Mouse (Mus musculus) MN1 (cell line): ENCODE measurements around the gene Mrnip.
A peak's percentile ranks its signal among the peaks of the same experiment; 100 is the strongest.

Source experiments
- DNase-seq: peaks from one replicate; pipeline ENCODE4 v3.0.0-alpha.2; 2016; ENCODE audit warnings: low spot score

Mrnip gene

DNA sequence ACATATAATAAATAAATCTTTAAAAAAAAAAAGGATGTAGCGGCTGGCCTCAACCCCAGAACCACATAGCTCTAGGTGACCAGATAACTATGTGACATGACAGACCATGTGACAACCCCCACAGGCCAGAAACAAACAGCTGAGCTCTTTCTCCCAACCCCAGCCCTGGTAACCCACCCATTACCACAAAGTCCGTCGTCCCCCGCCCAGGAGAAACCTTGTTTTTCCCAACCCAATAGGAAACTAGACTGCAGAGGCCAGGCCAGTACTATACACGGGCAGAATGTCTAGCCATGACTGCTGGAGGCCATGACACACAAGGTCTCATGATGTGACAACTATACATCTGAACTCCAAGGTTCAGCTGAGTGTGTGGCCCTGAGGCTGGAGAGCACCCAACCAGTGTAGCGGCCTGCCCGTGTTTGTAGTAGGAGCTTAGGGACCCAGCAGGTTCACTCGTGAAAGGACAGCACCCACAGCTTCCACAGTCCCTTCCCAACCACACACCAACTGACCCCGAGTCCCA is 29.1 kb downstream of the Mrnip start:
- no peak for DNase-seq

DNA sequence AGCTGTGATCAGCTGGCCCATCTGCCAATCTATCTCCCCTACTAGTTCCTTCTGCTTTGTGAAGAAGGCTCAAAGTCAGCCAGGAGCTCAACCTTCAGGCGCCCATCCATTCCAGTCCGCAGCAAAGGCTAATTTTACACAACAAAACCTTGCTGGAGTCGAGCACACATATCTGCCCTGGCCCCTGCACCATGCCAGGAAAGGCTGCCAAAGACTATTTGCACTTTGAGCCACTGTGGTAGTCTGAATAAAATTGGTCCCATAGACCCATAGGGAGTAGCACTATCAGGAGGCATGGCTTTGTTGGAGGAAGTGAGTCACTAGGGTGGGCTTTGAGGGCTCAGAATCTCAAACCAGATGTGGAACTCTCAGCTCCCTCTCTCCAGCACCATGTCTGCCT is 31.2 kb downstream of the Mrnip start:
- DNase-seq: no peak

DNA sequence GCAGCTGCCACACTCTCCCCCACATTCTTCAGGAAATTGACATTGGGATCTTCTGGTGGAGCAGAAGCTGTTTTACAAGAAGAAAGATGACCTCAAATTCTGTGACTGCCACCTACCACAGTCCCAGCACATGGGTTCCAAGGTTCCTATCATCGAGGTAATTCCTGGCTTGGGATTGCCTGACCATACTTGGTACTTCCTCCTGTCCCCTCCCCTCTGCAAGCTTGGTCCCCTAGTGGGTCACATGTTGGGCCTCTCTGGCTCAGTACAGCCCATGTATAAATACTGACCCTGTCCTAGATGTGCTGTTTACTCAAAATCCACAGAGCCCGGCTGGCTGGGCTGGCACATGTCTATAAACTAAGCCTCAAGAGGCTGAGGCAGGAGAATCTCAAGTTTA is 31.8 kb downstream of the Mrnip start:
- DNase-seq: no peak

DNA sequence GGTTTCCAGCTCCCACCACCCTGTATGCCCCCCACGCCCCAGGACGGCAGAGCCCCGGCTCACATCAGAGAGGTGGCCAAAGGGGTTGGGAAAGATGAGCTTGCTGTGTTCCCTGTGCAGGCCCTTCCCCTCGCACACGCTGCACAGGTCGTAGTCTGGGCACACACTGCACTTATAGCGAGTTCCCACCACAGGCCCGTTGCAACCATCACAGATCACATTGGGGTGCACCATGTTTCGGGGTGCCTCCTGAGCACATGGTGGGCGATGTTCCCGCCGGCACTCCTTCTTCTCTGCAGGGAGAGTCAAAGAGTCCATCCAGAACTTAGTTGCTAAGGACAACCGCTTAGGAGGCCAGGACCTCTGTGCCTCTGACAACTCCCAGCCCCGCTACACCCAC is 33.1 kb downstream of the Mrnip start:
- no peak for DNase-seq

DNA sequence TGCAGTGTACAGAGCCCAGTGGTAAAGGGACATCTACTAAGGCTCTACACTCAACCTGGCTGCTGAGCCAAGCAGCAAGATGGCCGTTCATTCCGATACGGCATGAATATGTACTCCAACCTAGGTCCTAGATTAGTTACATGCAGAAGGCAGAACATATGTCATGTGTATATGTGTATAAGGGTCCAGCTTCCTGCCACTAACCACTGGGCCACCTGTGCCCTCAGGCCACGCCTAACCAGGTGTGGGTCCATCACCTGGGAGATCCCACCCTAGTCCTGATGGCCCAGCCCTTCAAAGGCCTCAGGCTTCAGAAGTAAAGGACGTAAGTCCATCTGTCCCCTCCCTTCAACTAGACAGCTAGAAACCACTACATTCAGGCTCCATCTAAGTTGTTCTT is 33.8 kb downstream of the Mrnip start:
- no peak for DNase-seq

DNA sequence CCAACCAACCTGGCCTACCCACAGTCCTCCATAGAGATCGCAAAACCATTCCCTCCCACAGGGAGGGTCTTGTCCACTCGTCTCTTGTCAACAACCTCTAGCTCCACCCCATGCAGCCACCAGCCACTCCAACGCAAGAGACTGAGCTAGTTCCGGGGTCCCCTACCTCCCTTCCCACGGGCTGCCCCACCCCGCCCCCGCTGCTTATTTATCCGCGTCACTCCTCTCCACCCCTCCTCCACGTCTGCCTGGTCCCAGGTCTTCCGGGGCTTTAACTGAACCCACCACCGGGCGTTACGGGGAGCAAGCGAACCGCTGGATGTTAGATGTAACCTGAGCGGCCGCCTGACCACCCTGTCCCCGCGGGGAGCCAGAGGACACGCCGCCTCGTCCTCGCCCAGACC is 35.9 kb downstream of the Mrnip start:
- DNase-seq: peak; percentile 96

DNA sequence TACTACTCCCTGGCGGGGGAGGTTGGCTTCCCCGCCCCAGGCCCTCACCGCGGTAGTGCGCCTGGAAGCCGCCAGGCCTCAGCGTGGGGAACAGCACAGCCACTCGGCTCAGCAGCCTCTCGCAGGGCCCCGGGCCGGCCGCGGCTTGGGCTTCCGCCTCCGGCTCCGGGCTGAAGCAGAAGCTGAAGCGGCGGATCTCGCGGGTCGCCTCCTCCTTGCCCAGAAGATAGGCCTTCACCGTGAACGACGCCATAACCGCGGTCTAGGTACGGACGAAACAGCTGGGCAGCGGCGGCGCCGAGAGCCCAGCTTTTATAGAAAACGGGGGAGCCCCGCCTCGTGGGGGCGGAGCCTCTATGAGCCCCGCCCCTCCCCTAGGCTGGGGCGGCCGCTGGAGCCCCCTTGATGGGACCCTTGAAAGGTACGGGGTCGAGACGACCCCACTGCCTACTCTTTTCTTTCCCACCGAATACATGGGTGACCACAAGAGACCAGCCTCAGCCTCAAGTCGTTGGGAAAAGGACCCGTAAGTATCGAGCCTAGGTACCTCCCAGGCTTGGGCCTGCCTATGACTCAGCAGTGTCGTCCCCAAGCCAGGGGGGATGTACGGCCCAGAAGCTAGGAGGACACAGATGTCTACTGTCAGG is 36.4 kb downstream of the Mrnip start, which contains the start of the genes Sqstm1 and Mgat4b:
Gene Sqstm1, minus strand, starts transcription at position 323 of the 647 bp plus-strand sequence.
Gene Mgat4b, plus strand, starts transcription at position 386 of the 647 bp plus-strand sequence.
- peak; percentile 88 for DNase-seq

DNA sequence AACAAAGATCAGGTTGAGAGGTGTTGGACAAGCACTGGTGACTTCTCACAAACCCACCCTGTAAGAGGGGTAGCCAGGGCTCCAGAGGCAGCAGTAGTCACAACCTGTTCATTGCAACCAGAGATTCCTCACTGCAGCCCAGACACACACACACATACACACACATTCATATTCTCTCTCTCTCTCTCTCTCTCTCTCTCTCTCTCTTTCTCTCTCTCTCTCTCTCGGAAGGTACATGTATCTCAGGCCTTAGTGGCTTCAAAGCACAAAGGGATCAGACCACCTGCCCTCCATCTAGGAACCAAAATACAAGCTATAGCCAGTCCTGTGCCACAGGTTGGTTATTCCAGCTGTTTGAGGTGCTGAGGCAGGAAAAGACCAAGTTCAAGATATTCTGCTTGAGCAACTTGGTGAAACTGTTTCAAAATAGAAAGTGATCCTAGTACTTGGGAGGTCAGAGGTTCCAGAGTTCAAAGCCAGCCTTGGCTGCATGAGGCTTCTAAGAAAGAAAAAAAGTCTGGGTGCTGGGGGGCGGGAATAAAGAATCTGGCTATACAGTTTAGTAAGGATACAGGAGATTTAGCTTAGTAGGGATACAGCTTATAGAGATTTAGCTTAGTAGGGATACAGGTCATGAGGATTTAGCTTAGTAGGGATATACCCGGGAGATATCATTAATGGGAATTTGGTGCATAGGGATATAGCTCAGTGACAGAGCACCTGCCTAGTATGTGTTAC is 37.2 kb downstream of the Mrnip start:
- DNase-seq: peak; percentile 59

DNA sequence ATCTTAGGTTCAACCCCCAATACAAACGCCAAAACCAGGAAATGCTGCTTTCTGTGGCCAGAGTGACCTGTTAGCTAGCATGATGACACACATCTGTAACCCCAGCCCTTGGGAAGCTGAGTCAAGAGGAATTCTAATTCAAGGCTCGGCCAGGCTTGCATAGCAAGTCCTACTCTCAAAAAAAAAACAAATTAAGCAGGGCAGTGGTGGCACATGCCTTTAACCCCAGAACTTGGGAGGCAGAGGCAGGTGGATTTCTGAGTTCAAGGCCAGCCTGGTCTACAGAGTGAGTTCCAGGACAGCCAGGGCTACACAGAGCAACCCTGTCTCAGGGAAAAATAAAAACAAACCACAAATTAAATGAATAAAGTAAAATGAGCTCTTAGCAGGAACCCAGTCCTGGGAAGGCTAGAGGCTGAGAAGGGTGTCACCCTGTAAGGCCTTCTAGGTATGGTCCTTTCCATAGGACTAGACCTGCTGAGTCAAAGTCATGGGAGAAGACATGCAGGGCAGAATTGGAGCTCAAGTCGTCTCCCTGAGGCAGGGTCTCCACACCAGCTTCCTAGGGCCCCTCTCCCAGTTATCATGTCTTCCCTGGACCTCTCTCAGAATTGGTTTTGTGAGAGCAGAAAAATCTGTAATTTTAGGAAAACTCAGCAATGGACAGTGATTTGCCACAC is 38.0 kb downstream of the Mrnip start:
- peak; percentile 90 for DNase-seq

DNA sequence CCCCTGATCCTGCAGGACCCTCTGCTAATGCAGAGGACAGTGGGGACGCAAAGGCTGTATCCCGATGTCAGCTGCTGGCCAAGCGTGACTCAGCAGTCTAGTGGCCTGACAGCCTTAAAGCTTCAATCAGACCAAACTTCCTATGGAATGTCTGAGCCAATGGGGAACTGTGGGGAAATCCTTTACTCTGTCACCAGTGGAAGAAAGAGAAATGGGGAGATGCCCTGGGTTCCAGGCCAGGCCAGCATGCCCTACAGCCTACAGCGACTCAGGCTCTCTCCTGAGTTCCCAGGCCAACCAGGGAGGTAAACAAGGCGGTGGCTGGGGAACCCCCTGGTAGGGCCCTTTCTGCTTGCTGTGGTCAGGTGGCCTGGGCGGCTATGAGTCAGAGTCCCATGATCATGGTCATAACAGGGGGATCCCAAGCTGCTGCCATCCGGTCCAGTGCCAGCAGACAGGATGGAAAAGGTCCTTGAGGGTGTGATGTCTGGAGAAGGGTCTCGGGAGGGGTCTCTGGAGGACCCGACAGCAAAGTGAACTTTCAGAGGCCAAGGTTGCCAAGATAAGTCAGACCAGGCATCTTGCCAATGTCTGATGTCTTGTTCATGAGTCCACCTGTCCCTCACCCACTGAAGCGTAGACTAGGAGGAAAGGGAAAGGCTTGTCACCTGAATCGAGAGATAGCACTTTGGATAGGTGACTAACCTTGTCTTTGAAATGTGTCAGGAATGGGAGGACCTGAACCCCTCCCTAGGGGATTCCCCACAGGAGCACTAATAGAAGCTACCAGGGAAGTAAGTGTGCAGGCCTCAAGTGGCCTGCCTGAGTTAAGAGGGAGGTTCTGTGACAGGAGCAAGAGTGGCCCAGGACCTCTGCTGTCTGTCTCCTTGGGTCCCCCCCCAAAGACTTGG is 38.9 kb downstream of the Mrnip start:
- peak; percentile 95 for DNase-seq

DNA sequence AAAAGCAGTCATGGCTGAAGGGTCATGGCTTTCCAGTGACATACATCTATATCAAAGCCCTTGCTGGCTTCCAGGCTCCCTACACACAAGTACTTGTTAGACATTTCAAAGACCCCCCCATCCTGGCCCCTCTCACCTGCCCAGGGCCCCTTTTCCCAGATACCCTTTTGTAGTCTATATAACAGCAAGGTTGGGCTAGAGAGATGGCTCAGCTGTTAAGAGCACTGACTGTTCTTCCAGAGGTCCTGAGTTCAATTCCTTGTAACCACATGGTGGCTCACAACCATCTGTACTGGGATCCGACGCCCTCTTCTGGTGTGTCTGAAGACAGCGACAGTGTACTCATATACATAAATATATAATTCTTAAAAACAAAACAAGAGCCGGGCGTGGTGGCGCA is 40.4 kb downstream of the Mrnip start:
- no peak for DNase-seq

DNA sequence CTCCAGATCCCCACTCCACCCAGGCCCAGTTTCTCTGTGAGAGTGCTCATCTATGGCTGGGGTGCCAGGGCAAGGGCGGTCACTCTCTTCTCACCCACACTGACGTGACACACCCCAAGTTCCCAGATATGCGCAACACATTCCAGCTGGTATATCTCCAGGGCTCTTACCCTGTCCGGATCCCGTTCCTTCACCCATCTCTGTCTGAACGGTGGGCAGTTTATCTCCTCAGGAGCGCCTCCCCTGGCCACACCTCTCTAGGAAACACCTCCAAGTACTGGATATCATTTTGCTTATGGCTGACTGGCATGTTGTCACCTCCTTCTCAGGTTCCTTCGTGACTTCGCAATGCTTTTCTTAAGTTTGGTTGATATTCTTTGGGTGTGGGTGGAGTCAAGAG is 41.4 kb downstream of the Mrnip start:
- DNase-seq: no peak

DNA sequence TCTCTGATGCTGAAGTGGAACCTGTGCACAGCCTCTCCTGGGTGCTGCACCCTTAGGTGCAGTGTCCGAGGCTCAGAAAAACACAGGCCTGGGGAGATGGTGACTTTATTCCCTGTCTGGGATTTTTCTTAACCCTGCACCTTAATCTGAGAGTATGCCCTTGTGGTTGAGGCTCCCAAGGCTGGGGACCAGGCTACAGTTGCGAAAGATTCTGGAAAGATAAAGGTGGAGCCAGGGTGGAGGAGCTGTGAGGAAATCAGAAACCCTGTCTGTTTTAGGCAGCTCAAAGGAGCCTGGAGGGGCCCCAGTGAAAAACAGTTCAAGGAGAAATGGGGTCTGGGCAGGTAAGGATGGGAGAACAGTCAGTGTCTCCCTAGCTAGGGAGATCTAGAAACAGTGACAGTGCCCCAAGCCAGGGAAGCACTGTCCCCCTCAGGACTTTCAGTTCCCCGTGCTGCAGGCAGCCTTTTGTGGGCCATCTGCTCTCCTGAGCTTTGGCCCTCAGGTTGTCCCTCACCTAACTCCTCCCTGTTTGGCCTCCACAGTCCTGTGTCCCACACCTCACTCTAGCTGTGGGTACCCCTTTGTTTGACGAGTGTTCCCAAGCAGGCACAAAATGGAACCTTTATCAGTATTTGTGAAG is 42.6 kb downstream of the Mrnip start:
- DNase-seq: no peak

DNA sequence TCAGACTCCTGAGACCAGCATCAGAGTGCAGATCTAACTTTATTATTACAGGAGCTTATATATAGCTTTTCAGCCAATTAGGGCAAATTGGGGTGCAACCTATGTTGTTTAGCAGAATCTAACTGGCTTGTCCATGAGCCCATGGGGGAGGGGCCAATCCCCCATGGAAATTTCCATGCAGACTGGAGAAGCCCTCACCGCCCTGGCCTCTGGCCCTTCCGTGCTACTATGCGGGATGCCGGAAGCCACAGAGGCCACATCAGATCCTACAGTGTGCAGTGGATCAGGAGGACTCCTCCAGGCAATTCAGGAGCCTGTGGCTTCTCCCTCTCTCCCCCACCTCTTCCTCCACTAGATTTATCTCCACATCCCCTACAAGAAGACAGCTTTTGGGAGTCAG is 43.6 kb downstream of the Mrnip start:
- DNase-seq: peak; percentile 40

DNA sequence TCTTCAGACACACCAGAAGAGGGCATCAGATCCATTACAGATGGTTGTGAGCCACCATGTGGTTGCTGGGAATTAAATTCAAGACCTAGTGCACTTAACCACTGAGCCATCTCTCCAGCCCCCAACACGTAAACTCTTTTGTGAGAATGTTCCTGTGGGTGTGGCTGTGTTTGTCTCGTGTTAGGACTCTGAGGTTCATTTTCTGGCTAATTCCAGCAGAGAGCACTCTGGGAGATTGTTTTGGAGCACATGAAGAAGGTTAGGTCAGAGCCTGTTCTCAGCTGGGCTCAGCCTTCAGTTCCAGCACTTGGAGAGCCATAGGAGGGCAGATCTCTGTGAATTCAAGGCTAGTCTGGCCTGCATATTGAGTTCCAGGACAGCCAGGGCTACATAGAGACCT is 45.6 kb downstream of the Mrnip start:
- no peak for DNase-seq

DNA sequence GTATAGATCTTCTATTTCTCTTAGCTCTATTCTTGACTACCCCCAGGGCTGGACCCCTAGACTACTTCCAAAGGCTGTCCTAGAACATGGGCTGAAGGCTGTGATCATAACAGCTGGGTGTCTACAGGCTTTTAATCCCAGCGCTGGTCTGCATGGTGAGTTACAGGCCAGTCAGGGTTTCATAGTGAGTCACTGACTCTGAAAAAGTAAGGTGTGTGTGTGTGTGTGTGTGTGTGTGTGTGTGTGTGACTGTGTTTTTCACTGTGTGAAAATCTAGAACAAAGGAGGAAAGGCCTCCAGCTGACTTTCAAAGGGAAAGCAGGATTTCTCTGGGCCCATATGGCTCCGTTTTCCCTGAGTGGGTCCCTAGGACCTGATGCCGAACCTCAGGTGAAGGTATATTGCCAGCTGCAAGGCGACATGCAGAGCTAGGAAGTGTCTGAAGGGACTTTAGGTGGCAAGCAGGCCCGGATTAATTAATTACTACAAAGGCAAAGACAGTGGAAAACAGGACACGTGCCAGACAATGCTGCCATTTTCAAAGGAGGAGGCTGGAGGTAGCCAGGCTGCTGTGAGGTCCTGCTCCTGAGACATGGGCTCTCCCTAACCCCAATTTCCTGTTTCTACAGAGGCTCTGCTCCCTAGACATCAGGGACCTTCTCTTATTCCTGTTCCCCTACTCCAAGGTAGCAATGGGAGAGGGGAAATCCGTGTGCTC is 48.5 kb downstream of the Mrnip start:
- DNase-seq: no peak

DNA sequence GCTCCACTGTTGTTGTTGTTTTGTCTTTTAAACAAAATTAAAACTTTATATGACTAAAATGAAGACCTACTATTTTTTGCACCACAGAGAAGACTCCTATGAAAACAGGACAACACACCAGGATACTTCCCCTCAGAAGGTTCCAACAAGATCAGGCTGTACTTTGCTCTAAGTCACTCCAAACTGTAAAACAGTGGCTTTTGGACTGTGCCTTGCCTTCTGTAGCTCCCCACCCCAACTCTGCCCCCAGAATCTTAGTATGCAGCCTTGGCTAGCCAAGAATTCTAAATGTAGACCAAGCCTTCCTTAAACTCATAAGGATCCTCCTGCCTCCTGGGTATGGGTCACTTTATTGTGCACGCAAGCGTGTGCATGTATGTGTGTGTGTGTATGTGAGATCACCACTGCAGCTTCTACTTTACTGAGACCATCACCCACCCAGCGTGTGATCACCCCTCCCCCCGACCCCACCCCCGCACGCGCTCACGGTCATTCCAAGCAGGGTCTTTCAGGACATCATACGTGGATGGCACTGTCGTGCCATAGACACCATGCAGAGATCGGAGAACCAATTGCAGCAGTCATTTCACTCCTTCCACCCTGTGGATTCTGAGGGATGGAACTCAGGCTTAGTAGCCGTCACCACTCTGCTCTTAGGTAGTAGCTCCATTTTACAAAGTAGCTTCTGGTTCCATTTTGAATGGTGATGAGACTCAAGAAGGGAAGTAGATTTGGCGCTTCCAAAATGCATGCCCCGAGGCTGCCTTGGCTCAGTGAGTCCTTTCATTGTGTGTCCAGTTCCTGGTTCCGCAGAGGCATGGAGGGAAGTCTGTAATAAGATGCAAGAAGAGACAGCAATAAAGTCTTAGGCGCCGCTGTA is 49.8 kb downstream of the Mrnip start:
- no peak for DNase-seq

DNA sequence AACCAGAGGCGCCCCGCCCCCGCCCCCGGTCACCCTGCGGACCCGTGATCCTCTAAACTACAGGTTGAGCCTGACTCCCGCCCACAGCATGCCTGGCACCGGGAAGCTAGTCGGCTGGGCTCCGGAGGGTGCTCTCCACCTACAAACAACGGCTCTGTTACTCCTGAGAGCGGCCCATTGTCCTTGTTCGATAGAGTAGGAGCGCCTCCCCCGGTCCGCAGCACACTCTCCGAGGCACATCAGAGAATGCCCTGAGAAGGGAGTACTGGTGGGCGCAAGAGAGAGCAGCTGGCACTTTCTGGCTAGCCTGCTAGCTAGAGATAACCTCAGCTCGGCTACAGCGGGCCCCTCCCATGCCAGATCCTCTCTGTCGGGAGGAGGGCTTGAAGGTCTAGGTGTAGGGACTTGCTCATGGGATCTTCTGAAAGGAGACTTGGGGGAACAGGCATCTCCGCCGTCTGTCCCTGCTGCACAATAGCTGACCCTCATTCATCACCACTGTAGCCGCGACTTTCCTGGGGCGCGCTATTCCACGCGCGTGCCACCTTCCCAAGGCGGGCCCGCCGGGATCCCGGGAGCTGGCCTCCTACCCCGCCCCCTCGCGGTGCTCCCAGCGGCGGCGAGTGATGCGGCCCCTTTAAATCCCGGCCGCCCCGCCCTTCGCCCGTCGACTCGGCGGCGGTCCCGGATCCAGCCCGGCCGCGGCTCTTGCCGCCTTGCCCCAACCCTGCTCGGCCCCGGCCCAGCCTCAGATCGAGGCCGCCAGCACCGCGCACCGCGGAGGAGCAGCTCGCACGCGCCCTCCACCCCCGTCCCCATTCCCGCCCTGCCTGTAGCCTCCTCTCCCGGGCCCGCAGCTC is 50.7 kb downstream of the Mrnip start:
- DNase-seq: peak; percentile 89
